In the genomic region with DNA sequence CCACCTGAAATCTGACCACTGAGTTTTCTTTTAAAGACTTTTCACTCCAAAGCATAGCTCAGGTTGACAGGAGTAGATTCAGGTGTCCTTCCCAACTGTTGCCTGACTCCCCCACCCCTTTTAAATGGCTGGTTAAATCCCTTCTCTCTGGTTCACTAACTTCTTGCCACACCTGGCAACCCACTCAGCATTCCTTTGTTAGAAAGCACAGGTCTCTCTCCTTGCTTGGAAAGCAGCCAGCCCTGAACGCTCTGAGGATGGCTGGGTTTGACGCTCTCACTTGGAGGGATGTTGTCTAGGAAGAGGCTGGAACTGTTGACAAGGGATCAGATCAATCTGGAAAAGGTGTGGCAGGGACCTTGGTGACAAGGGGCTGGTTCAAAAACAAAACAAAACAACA, we compare ENCODE assay signal across 17 mouse cellular contexts.
DNase-seq lines count a peak whose midpoint lies in the region; ATAC-seq and TF ChIP-seq lines count a peak whose summit lies in the region.
"Had no signal": no experiment of that assay in that cellular context is flagged by ENCODE, and none has a peak within 500 bp of the region (broad histone marks: within the 10 kb centered on the region; RNA-seq: fewer than 3 reads in every experiment).

No protein-coding gene starts in this region.

- H3K9me3 ChIP-seq in heart, embryonic 10.5 days, result no peaks in the 10 kb centered on the region
- H3K9me3 ChIP-seq in lung, embryonic 16.5 days (ENCODE audit: control insufficient read depth, low read length), result no peaks in the 10 kb centered on the region
- no peaks in the 10 kb centered on the region for H3K9me3 ChIP-seq in kidney, postnatal 0 days (replicated peaks; ENCODE audit: low read length)
- H3K9me3 ChIP-seq: forebrain, embryonic 13.5 days; liver, embryonic 12.5 days; midbrain, embryonic 10.5 days; neural tube, embryonic 12.5 days had no signal

- H3K27ac ChIP-seq in heart, embryonic 10.5 days, result peak overlapping the region; percentile 42; the same call in 1 of the 2 replicates
- no peak overlapping the region for H3K27ac ChIP-seq in lung, embryonic 16.5 days (ENCODE audit: low read length)
- no peak overlapping the region for H3K27ac ChIP-seq in kidney, postnatal 0 days
- peak overlapping the region; percentile 58 for H3K27ac ChIP-seq in olfactory bulb, adult 2 months (ENCODE audit: insufficient read depth, low read depth, low read length)
- H3K27ac ChIP-seq: forebrain, embryonic 13.5 days; liver, embryonic 12.5 days; midbrain, embryonic 10.5 days; neural tube, embryonic 12.5 days had no signal

- peak; percentile 45; the same call in 1 of the 2 replicates for ATAC-seq in lung, embryonic 16.5 days (ENCODE audit: low read depth)
- 0 out of 2 replicates have a peak, but pooled peaks have one; percentile 15 for ATAC-seq in kidney, postnatal 0 days (replicated peaks; ENCODE audit: low FRiP score, low read depth)
- ATAC-seq: forebrain, embryonic 13.5 days; intestine, embryonic 16.5 days; liver, embryonic 12.5 days had no signal

- H3K4me1 ChIP-seq in heart, embryonic 10.5 days, result peaks cover 59% of the 10 kb centered on the region
- peaks cover 8% of the 10 kb centered on the region for H3K4me1 ChIP-seq in lung, embryonic 16.5 days (replicated peaks; ENCODE audit: control insufficient read depth, insufficient read depth, low read length)
- peaks cover 16% of the 10 kb centered on the region; the same call in 1 of the 2 replicates for H3K4me1 ChIP-seq in kidney, postnatal 0 days (replicated peaks; ENCODE audit: insufficient read depth, low read length)
- H3K4me1 ChIP-seq in olfactory bulb, adult 2 months (ENCODE audit: control insufficient read depth, insufficient read depth, low read length), result peaks cover 26% of the 10 kb centered on the region

- no peak overlapping the region; the same call in 1 of the 2 replicates for H3K4me2 ChIP-seq in lung, embryonic 16.5 days (ENCODE audit: low read depth, low read length)
- no peak overlapping the region for H3K4me2 ChIP-seq in kidney, postnatal 0 days (ENCODE audit: low read length)
- H3K4me2 ChIP-seq: forebrain, embryonic 13.5 days; liver, embryonic 12.5 days; neural tube, embryonic 12.5 days had no signal

- no peak overlapping the region for H3K9ac ChIP-seq in lung, embryonic 16.5 days (ENCODE audit: low read length)
- no peak overlapping the region for H3K9ac ChIP-seq in kidney, postnatal 0 days (ENCODE audit: low read depth, low read length)
- H3K9ac ChIP-seq: forebrain, embryonic 13.5 days; liver, embryonic 12.5 days; neural tube, embryonic 12.5 days had no signal

- H3K36me3 ChIP-seq in heart, embryonic 10.5 days, result peaks cover 8% of the 10 kb centered on the region; the same call in 1 of the 2 replicates
- no peaks in the 10 kb centered on the region for H3K36me3 ChIP-seq in lung, embryonic 16.5 days (ENCODE audit: control insufficient read depth, insufficient read depth, low read length)
- no peaks in the 10 kb centered on the region for H3K36me3 ChIP-seq in kidney, postnatal 0 days (ENCODE audit: insufficient read depth, low read length)
- H3K36me3 ChIP-seq: liver, embryonic 12.5 days; neural tube, embryonic 12.5 days had no signal

- TF ChIP-seq CTCF in kidney, postnatal 0 days (IDR thresholded peaks at IDR 0.05; ENCODE audit: low read depth), result no peak
- TF ChIP-seq CTCF in olfactory bulb, adult 2 months (IDR thresholded peaks at IDR 0.05; ENCODE audit: insufficient read depth, low read depth, low read length), result no peak

- H3K4me3 ChIP-seq in heart, embryonic 10.5 days, result no peak overlapping the region
- no peak overlapping the region for H3K4me3 ChIP-seq in lung, embryonic 16.5 days (ENCODE audit: low read length)
- no peak overlapping the region for H3K4me3 ChIP-seq in kidney, postnatal 0 days (replicated peaks; ENCODE audit: low read depth, low read length)
- no peak overlapping the region for H3K4me3 ChIP-seq in olfactory bulb, adult 2 months (ENCODE audit: insufficient read depth, low read depth, low read length)
- H3K4me3 ChIP-seq: forebrain, embryonic 13.5 days; liver, embryonic 12.5 days; midbrain, embryonic 10.5 days; neural tube, embryonic 12.5 days had no signal

- no peak for DNase-seq in heart, embryonic 10.5 days (ENCODE audit: low spot score)
- DNase-seq in heart, postnatal 25 days (ENCODE audit: low spot score), result no peak
- no peak for DNase-seq in lung, postnatal 10 days
- DNase-seq in kidney, postnatal 0 days (ENCODE audit: low spot score), result peak; percentile 73
- no peak for DNase-seq in right cerebral cortex, adult 2 months (ENCODE audit: low spot score in 2 of 2)
- DNase-seq in layer of hippocampus, adult 18-20 months (ENCODE audit: low spot score in 2 of 2), result no peak
- DNase-seq: adrenal gland, postnatal 25 days; cerebellum, adult 18-20 months; layer of hippocampus, postnatal 36 days; right cerebral cortex, postnatal 14 days had no signal

- intact Hi-C loops in heart, postnatal 25 days (cut with DNase I), result no loop called here

- H3K27me3 ChIP-seq in heart, embryonic 10.5 days (ENCODE audit: insufficient read depth, poor library complexity, severe bottlenecking), result no peaks in the 10 kb centered on the region
- H3K27me3 ChIP-seq in lung, embryonic 16.5 days (ENCODE audit: control insufficient read depth, insufficient read depth, low read depth, low read length), result no peaks in the 10 kb centered on the region
- no peaks in the 10 kb centered on the region for H3K27me3 ChIP-seq in kidney, postnatal 0 days (ENCODE audit: insufficient read depth, low read length)
- H3K27me3 ChIP-seq: forebrain, embryonic 13.5 days; liver, embryonic 12.5 days; neural tube, embryonic 12.5 days had no signal

- TF ChIP-seq POLR2A in olfactory bulb, adult 2 months (IDR thresholded peaks at IDR 0.05; ENCODE audit: insufficient read depth, low read depth, low read length), result no peak

- 23% methylated on average over 2 of the region's 2 CpGs for WGBS in heart, embryonic 10.5 days
- WGBS in lung, embryonic 16.5 days, result 32% methylated on average over 2 of the region's 2 CpGs
- WGBS in kidney, postnatal 0 days, result 10% methylated on average over 2 of the region's 2 CpGs
- 25% methylated on average over 2 of the region's 2 CpGs for WGBS in olfactory bulb, adult 2 months

Comparison
In these comparisons a context has a peak if more than half of its experiments do, and no peak if none do; other contexts are left out.
1. H3K27ac ChIP-seq: peak in heart, embryonic 10.5 days (single experiment) and olfactory bulb, adult 2 months (single experiment); none in lung, embryonic 16.5 days (single experiment) and kidney, postnatal 0 days (single experiment).